ENCODE assay signal across 13 mouse cellular contexts in genomic region chr3:101875258-101875920, GRCm38 (mm10). TPM values are rescaled to one million over a fixed set of nuclear protein-coding genes. Genes with fewer than 3 reads are reported as not detected.
DNase-seq lines count a peak whose midpoint lies in the region; ATAC-seq and TF ChIP-seq lines count a peak whose summit lies in the region.
"Had no signal": no experiment of that assay in that cellular context is flagged by ENCODE, and none has a peak within 500 bp of the region (broad histone marks: within the 10 kb centered on the region; RNA-seq: fewer than 3 reads in every experiment).

No protein-coding gene starts in this region.

- TF ChIP-seq POLR2A in heart, adult 2 months (IDR thresholded peaks at IDR 0.05; ENCODE audit: insufficient read depth, low read depth, low read length), result no peak

- H3K4me2 ChIP-seq in liver, embryonic 13.5 days, result no peak overlapping the region
- H3K4me2 ChIP-seq in hindbrain, embryonic 13.5 days, result no peak overlapping the region
- H3K4me2 ChIP-seq: liver, embryonic 11.5 days had no signal

- no peak overlapping the region for H3K4me3 ChIP-seq in heart, adult 2 months
- H3K4me3 ChIP-seq in liver, embryonic 13.5 days (replicated peaks), result no peak overlapping the region
- H3K4me3 ChIP-seq in brown adipose tissue, adult 24 weeks (ENCODE audit: insufficient read depth, low read depth, low read length), result no peak overlapping the region
- H3K4me3 ChIP-seq in hindbrain, embryonic 13.5 days, result no peak overlapping the region
- H3K4me3 ChIP-seq: left cerebral cortex, adult 2 months had no signal

- intact Hi-C loops in heart, adult 2 months (cut with DNase I), result loop anchor here (10.0 kb wide), 1 partner anchor 49 kb away; the partner anchor contains the start of gene Slc22a15
- intact Hi-C loops in heart, postnatal 36 days (cut with DNase I), result no loop called here

- no peak overlapping the region for H3K9ac ChIP-seq in heart, adult 2 months (ENCODE audit: low read depth, low read length)
- no peak overlapping the region for H3K9ac ChIP-seq in liver, embryonic 13.5 days
- no peak overlapping the region for H3K9ac ChIP-seq in hindbrain, embryonic 13.5 days

- H3K36me3 ChIP-seq in heart, adult 2 months (ENCODE audit: control insufficient read depth, insufficient read depth, low read length), result peaks cover 4% of the 10 kb centered on the region
- H3K36me3 ChIP-seq in liver, embryonic 13.5 days, result no peaks in the 10 kb centered on the region
- H3K36me3 ChIP-seq in hindbrain, embryonic 13.5 days, result peaks cover 36% of the 10 kb centered on the region
- H3K36me3 ChIP-seq: G1E had no signal

- H3K27me3 ChIP-seq in heart, adult 2 months (ENCODE audit: control insufficient read depth, insufficient read depth, low read length), result no peaks in the 10 kb centered on the region
- H3K27me3 ChIP-seq in liver, embryonic 13.5 days, result no peaks in the 10 kb centered on the region
- no peaks in the 10 kb centered on the region for H3K27me3 ChIP-seq in hindbrain, embryonic 13.5 days

- 63% methylated on average over 10 of the region's 10 CpGs for WGBS in heart, adult 2 months
- WGBS in liver, embryonic 13.5 days (ENCODE audit: insufficient replicate concordance), result 64% methylated on average over 10 of the region's 10 CpGs
- 36% methylated on average over 10 of the region's 10 CpGs for WGBS in hindbrain, embryonic 13.5 days

- no peak for DNase-seq in heart, adult 2 months
- no peak for DNase-seq in heart, postnatal 36 days
- no peak for DNase-seq in liver, embryonic 13.5 days
- no peak for DNase-seq in liver
- no peak for DNase-seq in urinary bladder, postnatal 4 days (ENCODE audit: low spot score in 2 of 2)
- no peak for DNase-seq in thymus, adult 18-20 months
- DNase-seq: cerebellum, postnatal 10 days had no signal

- TF ChIP-seq EP300 in heart, adult 2 months (IDR thresholded peaks at IDR 0.05; ENCODE audit: insufficient read depth, low read depth, low read length), result no peak

- peaks cover 6% of the 10 kb centered on the region for H3K4me1 ChIP-seq in heart, adult 2 months (ENCODE audit: control insufficient read depth, insufficient read depth, low read length)
- H3K4me1 ChIP-seq in liver, embryonic 13.5 days (replicated peaks), result no peaks in the 10 kb centered on the region
- no peaks in the 10 kb centered on the region for H3K4me1 ChIP-seq in brown adipose tissue, adult 24 weeks (ENCODE audit: control insufficient read depth, insufficient read depth, insufficient read length, low read length)
- H3K4me1 ChIP-seq in hindbrain, embryonic 13.5 days (replicated peaks), result peaks cover 20% of the 10 kb centered on the region

- no peak for ATAC-seq in liver, embryonic 13.5 days (ENCODE audit: low read depth)
- ATAC-seq in hindbrain, embryonic 13.5 days (ENCODE audit: low FRiP score), result peak; percentile 36; the same call in 1 of the 2 replicates

- no peak for TF ChIP-seq CTCF in heart, adult 2 months (IDR thresholded peaks at IDR 0.05)

- H3K79me2 ChIP-seq in heart, adult 2 months (replicated peaks; ENCODE audit: control insufficient read depth, insufficient read depth, low read length), result no peaks in the 10 kb centered on the region

- H3K9me3 ChIP-seq in liver, embryonic 13.5 days (replicated peaks), result no peaks in the 10 kb centered on the region
- H3K9me3 ChIP-seq in hindbrain, embryonic 13.5 days, result no peaks in the 10 kb centered on the region
- H3K9me3 ChIP-seq: G1E had no signal

- peak overlapping the region; percentile 52 for H3K27ac ChIP-seq in heart, adult 2 months
- peak overlapping the region; percentile 19; the same call in 1 of the 2 replicates for H3K27ac ChIP-seq in liver, embryonic 13.5 days
- H3K27ac ChIP-seq in brown adipose tissue, adult 24 weeks (replicated peaks; ENCODE audit: low read depth, low read length), result peak overlapping the region; percentile 61; the same call in 1 of the 2 replicates
- H3K27ac ChIP-seq in hindbrain, embryonic 13.5 days, result peak overlapping the region; percentile 55
- H3K27ac ChIP-seq: left cerebral cortex, adult 2 months had no signal

RNA-seq across cellular contexts. Expression of gene Mab21l3, which starts 26.6 kb away (rescaled TPM):
- total RNA-seq in heart, adult 2 months (2021), result not detected
- 0.16 TPM in 1 of 2 replicates, not detected in the other for polyA plus RNA-seq in heart, adult 2 months (2012; rRNA removed)
- not detected for total RNA-seq in heart, postnatal 36 days (2021)
- polyA plus RNA-seq in liver, embryonic 13.5 days (2015; fragmentation: Nextera tagmentation; extraction: Ambion mirVana), result 0.03 TPM in 1 of 2 replicates, not detected in the other
- not detected in 2 replicates for polyA plus RNA-seq in brown adipose tissue, adult 24 weeks (2012; ENCODE audit: insufficient read depth, insufficient read length, missing spikeins)
- 0.19 and 0.34 TPM in 2 replicates for polyA plus RNA-seq in hindbrain, embryonic 13.5 days (2015; fragmentation: Nextera tagmentation; extraction: Ambion mirVana)
- total RNA-seq: hematopoietic stem cell, adult 5-6 weeks had no signal
- polyA plus RNA-seq: G1E had no signal

RNA-seq across cellular contexts. Expression of gene Slc22a15, which starts 48.9 kb away (rescaled TPM):
- 1 to 10 TPM; 1.8 to 1.9 TPM for total RNA-seq in heart, adult 2 months (2021)
- 2.4 and 3.8 TPM in 2 replicates for polyA plus RNA-seq in heart, adult 2 months (2012; rRNA removed)
- total RNA-seq in heart, postnatal 36 days (2021), result 1 to 10 TPM; 2.5 to 2.8 TPM
- 1.3 and 1.6 TPM in 2 replicates for polyA plus RNA-seq in liver, embryonic 13.5 days (2015; fragmentation: Nextera tagmentation; extraction: Ambion mirVana)
- polyA plus RNA-seq in brown adipose tissue, adult 24 weeks (2012; ENCODE audit: insufficient read depth, insufficient read length, missing spikeins), result 3.3 and 5.0 TPM in 2 replicates
- polyA plus RNA-seq in hindbrain, embryonic 13.5 days (2015; fragmentation: Nextera tagmentation; extraction: Ambion mirVana), result 7.4 and 7.5 TPM in 2 replicates
- polyA plus RNA-seq: G1E had no signal
